Mouse (Mus musculus) lung, postnatal 25 days (tissue): ENCODE results near the gene Ehbp1.
A peak's percentile ranks its signal among the peaks of the same experiment; 100 is the strongest.

Experiments used
- DNase-seq: peaks from one replicate; pipeline ENCODE4 v3.0.0; 2022; ENCODE audit warnings: low spot score

Gene Ehbp1

GRCm38 (mm10) chr11:22342242-22343207 is at the start of gene Ehbp1:
Gene Ehbp1, minus strand, starts transcription at chr11:22342292.
- DNase-seq, result peak; percentile 12

DNA sequence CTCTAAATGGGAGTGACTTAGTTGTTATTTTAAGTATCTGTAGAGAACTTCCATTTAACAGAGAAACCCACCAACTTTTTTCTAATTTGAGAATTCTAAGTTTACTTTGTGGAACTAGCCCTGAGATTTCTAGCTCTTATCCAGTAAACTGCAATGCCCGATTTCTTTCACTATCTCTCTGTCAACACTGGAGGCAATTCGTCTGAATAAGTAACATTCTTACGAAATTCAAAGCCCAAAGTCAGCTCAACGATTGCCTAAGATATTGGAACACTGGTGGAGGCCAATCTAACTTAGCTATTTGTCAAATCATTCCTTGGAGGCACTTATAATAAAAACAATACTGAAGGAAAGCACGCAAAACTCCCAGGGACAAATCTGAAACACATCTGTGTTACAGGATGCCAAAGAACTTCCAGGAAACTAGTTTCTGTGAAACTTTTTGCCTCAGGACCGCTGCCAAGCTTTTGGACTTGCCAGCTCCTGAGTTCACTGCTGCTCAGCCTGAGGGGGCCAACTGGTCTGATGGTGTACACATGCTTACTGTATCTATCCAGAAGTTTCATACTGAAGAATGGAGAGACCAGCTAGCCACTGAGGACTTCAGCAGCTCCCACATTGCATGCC is 45.5 kb upstream of the Ehbp1 start:
- peak; percentile 16 for DNase-seq

DNA sequence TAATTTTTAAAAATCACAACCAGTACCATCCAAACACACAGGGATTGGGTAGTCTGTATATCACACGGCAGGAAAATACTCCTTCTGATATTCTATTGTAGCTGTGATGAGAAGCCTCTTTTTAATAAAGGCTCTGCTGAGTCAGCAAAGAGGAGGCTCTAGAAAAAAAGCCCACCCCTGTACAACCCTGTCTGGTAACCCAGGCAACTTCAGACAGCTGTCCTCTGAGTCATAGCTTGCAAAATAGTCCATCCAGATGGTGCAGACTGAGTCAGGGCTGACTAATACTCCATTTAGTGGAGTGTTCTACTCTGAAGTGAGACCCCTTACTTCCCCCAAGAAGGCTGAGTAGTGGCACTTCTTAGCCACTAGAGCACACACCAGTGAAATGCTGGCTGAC is 41.4 kb upstream of the Ehbp1 start:
- no peak for DNase-seq

DNA sequence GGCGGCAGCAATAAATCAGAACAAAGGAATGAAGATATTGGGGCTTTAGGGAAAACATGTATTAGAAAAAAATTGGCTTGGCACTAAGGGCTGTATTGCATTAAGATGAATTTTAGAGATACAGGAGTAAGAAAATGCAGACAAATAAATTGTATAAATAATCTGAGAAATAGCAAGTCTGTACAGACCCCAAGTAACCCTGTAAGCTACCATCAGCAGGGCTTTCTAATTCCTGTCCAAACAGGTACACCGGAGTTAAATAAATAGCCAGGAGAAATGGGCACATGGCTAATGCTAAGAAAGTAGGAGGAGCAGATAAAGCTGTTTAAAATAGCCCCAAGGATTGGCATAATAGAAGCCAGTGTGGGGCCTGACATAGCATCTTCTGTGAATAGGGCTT is 32.7 kb upstream of the Ehbp1 start:
- no peak for DNase-seq

DNA sequence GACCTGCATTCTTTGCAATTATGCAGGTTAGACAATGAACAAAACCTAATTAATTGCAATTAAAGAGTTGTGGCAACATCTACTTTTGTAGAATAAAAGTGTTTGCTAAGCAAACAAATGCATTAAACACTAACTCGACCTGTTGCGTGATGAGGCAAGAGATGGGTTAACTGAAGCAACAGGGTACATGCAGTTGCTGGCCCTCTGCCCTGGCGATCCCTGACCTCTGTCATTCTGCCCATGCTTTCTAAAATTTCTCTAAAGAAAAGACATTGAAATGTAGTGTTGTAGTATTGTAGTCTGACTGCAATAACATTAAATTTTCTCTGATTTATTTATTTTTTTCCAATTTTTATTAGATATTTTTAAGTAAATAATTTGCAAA is 31.2 kb upstream of the Ehbp1 start:
- no peak for DNase-seq

- no peak for DNase-seq
Measured at GRCm38 (mm10) chr11:22372609-22373289, 30.7 kb upstream of the Ehbp1 start.

GRCm38 (mm10) chr11:22369841-22370240 is 27.7 kb upstream of the Ehbp1 start:
- DNase-seq, result no peak

GRCm38 (mm10) chr11:22368621-22369020 is 26.5 kb upstream of the Ehbp1 start:
- no peak for DNase-seq

DNA sequence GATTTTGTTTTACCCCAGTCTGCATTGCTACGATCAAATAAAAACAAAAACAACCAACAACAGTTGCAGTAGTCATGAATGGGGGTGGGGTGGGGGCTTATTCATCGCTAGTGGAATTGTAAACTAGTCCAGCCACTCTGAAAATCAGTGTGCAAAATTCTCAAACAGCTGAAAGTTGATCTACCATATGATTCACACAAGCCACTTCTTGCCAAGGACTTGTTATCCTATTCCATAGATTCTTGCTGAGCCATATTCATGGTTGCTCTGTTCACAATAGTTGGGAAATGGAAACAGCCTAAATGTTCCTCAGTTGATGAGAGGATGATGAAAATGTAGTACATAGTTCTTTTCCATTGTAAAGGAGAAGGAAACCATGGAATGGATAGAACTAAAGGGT is 24.4 kb upstream of the Ehbp1 start:
- no peak for DNase-seq

DNA sequence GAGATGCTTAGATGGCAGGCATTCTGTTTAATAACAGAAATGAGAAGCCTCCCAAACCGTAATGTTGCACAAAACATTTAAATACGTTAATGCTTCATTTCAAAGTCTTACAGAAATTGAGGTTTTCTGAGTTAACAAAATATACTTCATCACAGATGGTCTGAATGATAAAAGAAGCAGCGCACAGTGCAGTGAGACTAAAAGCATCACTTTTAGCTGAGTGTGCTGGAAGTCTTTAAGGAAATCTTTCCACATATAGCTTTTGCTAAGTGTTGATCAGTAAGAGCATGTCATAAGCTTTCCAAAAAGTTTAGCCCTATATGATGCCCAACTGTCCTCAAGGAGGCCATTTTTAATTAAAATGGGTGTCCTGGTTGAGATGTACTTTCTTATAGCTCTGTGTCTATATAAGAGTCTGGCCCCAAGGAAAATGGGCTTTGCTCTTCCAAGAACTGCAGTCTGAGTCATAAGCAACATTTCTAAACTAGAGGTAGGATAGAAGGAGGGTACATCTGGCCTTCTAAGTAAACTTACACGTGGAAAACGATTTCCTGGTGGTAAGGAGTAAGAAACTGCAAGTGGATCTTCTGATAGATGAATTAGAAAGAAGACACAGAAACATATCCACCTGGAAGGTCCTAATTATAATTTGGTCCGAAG is 12.0 kb upstream of the Ehbp1 start:
- no peak for DNase-seq

- DNase-seq, result no peak
Measured at GRCm38 (mm10) chr11:22349945-22350344, 7.9 kb upstream of the Ehbp1 start.

- no peak for DNase-seq
Measured at GRCm38 (mm10) chr11:22348536-22348910, 6.4 kb upstream of the Ehbp1 start.

DNA sequence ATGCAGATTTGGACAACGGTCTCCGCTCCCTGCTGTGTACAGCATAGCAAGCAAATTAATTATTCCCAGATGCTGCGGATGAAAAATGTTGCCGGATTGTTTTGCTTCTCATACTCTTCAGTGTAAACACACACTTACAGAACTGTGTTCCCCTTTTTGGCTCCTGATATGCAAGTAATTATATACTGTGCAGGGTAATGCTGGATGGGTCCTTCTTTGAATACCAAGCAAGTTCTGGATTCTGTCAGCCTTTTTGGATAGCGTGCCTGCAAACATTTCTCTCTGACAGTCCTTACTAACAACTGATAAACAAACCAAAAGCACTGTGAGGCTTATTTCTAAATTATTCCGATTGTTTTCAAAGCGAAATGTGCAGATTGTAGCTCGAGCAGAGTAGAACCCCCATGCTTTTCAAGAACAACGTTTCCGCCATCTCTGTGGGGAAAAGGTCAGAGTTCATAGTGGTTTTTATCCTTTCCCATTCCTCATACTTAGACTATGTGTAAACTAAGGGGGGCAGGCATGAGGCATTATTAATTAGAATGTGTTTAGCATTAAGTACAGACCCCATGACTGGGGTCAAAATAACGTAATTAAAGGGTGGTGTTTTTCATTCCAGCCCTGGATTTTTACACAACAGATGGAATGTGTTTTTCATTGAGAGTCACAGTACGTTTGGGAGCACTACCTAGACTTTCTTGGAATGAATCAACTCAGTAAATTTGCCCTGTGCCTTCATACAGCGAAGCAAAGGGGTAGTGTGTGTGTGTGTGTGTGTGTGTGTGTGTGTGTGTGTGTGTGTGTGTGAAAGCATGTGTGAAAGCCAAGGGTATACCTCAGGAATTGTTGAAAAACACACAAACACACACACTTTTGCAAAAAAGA is 5.8 kb upstream of the Ehbp1 start:
- DNase-seq, result no peak

DNA sequence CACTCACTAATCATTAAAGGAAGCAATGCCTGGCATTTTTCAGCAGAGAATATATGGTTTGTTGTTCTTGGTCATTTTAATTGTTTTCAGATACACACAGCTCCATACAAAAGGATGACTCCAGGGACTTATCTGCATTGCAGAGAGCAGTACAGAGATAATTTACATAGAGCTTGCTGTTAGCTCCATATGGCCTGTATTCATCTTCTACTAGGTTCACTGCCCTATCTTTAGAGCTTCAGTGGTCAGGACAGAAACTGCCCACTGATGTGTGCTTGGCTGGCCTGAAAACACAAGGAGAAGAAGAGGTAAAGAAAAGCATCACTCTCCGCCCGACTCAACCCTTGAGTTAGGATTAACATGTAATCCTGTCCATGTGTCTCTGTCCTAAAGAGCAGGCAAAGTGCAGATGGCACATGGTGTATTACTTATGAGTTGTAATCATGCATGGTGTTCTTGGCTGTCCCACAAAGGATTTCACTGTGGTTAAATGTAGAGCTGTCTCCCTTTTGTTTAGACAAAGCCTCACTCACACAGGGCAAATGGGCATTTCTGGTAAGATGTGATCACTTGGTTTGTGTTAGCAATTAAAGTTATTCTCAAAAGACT is 14.7 kb downstream of the Ehbp1 start:
- no peak for DNase-seq

DNA sequence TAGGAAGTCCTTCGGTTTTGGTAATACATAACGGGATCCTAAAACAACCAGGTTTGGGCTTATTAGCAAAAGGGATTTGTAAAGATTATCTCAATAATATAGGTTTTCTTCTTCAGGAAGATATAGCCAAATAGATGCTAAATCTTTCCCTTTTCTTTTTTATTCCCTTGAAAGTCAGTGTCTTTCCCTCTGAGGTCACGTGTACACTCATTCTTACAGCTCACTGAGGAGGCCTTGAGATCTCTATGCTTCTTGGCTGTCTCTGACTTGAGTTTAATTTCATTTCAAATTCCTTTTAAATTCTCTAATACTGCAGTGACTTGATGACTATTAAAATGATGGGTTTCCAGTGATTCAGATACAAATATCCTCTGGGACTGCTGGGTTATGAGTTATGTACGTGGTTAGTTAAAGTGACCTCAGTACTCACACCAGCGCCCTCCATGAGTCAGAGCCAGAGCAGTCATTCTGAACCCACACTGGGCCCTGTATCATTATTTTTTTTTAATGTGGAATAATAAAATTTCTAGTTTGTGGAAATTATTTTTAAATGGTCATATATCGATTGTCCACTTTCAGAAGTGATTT is 24.2 kb downstream of the Ehbp1 start:
- no peak for DNase-seq

DNA sequence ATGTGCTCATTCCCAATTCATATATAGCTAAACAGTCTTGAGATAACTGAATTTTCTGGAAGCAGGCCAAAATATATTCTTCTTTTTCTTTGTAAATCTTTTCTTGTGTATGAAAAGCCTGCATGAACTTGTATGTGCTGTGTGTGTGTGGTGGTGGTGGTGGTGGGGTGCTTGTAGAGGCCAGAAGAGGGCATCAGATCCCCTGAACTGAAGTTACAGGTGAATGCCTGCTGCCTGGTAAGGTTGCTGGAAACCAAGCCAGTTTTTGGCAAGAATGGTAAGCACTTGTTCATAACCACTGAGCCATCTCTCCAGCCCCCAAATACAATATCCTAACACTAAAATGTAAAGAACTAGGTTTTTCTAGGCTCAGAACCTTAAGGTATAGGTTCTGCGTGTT is 26.3 kb downstream of the Ehbp1 start:
- no peak for DNase-seq

GRCm38 (mm10) chr11:22301164-22301563 is 40.9 kb downstream of the Ehbp1 start:
- no peak for DNase-seq

GRCm38 (mm10) chr11:22289164-22289563 is 52.9 kb downstream of the Ehbp1 start:
- no peak for DNase-seq

DNA sequence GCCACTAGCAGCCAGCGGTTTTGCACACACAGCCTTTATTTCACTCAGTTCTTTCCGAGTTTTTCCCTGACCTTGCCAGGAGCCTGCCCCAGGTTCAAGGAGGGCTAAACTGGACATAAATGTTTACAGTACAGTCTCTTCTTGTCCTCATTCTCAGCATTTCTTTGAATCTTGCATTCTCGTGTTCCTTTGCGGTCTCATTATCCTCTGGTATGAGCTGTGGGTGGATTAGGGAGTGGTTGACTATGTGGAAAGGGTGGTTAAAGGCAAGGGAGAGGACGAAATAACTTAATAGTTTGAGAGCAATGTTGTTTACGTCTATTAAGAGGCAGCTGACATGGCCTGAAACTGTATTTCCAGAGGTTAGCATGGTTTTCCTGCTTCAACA is 54.6 kb downstream of the Ehbp1 start:
- peak; percentile 23 for DNase-seq

DNA sequence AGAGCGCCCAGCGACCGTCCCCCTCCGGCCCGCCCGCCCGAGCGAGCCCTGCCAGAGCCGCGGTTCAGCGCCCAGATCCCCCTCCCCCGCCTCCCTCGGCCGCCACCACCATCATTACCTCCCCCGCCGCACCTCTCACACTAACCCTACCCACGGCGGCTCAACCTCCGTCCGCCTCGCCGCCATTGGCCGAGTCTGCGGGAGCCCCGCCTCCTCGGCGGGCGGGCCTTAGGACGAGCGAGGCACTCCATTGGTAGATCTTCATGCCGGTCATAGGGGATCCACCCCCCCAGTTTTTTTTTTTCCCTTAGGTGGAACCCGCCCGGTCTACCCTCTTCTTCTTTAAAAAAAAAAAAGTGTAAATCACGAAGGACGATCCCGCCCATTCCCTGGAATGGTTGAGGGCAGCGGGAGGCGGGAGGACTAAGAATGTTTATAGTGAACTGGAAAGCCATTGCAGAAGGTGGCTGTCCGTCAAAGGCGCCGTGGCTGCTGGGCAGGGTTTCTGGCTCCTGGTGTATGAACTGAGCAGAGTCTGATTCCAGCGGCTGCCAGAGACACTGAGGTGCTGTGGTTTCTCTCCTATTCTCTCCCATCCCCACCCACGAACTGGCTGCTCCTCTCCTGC is 55.1 kb downstream of the Ehbp1 start:
- DNase-seq, result peak; percentile 95
